Mouse (Mus musculus): ENCODE data around the gene Degs2.

The Degs2 gene

GRCm38 (mm10) chr12:108700037-108700436, 2.1 kb downstream of the Degs2 start:
- DNase-seq (ENCODE audit: low spot score in 2 of 2) = no peak

- DNase-seq (ENCODE audit: low spot score in 2 of 2) = no peak
Observed at GRCm38 (mm10) chr12:108699576-108699975, 2.5 kb downstream of the Degs2 start.

DNA sequence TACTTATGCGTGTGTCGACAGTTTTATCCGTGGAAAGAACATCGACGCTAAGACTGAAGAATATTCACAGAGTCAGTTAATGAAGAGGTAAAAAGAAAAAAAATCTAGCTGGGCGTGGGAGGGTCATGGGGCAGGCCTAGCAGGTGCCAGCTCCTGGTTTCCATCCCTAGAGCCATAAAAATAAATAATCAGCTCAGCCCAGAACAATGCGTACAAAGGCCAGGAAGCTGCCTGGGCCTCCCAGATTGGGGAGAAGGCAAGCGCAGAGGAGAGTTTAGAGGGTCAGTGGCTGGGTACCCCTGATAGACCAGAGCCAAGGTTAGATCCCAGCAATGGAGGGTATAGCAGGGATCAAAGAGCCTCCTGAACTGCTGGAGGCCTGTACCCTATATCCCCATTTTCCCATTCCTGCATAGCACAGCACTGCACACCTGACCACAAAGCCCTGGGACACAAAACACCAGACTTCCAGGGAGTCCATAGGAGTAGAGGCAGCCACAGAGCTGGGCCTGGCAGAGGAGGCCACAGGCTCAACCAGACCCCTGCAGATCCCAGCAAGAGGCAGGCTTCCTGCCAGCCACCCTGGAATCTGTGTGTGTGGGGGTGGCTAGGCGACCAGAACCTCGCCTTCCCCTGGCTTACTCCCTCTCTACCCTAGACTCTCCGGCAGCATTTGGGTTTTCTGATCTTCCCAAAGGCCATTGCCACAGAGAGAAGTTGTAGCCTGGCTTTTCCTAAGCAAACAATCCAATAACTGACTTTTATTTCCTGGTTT, 3.2 kb downstream of the Degs2 start:
- DNase-seq (ENCODE audit: low spot score in 2 of 2) = no peak

DNA sequence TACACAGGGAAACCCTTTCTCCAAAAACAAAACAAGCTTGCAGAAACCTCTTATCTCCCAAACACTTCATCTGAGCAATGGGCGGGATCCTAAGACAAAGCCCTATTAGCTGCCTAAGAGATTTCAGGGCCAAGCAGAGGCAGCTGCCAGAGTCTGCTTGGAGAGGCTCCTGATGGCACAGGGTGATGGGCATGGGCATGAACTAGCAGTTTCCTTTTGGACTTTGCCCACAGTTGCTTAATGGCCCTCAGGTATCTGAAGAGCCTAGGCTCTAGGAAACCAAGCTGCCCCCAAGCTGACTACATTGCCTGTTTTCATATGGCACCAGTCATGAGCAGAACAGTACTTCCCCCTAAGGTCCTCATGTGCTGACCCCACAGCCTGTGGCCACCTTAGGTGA, 7.9 kb downstream of the Degs2 start:
- no peak for DNase-seq (ENCODE audit: low spot score in 2 of 2)

GRCm38 (mm10) chr12:108693592-108693991, 8.5 kb downstream of the Degs2 start:
- no peak for DNase-seq (ENCODE audit: low spot score in 2 of 2)

DNA sequence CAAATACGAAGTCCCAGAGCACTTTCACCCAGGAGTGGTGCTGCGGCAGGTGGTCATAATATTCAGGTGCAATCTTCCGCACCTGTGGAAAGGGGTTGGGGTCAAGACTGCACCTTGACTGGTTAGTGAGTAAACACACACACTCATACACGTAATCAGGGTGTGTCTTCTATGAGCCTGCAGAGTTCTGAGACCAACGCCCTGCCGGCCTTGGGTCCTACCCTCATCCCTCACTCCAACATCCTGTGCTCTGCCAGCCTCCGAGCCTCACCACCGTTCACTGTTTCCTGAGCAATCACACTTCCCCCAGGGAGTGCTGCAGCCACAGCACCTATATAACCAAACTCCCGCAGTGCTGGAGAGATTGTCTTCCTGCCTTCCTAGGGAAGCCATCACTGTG, 11.6 kb downstream of the Degs2 start:
- DNase-seq (ENCODE audit: low spot score in 2 of 2) = no peak

GRCm38 (mm10) chr12:108689167-108689566, 12.9 kb downstream of the Degs2 start:
- DNase-seq (ENCODE audit: low spot score in 2 of 2) = no peak

DNA sequence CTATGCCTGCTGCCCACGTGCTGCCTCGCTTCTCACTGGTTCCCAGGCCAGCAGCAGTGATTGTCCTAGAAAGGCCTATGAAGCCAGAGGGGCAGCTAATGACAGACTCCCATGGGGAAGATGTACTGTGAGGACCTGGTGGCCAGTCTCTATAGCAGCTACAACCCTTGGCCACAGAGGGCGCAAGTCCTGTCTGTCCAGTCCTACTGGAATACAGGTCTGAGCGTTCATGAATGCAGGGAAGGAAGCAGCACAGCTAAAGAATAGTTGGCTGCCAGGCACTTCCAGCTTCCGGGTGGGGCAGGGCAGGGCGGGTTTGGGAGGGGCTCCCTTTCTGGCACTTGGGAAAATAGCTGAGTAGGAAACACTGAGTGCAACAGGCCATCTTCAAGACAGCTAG, 15.2 kb downstream of the Degs2 start:
- no peak for DNase-seq (ENCODE audit: low spot score in 2 of 2)

DNA sequence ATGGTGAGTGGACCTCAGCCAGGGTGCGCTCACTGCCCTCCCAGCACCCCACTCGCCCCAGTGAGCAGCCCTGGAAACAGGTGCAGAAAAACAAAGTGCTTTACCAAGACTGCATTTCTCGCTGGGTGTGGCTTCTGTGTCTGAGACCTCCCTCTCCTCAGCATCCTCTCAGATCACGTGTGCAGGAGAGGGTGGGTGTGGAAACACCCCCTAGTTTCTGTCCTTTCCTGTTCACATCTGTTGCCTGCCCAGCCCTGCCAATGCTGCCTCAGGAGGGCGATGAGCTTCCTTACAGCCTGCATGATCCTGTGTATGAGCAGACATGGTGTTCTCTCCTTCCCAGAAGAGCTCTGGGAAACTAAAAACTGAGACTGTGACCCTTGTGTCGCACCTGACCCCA, 15.7 kb downstream of the Degs2 start:
- peak in 1 of 2 experiments; percentile 30 for DNase-seq (ENCODE audit: low spot score in 2 of 2)

GRCm38 (mm10) chr12:108682240-108683023, 19.7 kb downstream of the Degs2 start:
- peak in 1 of 2 experiments; percentile 41 for DNase-seq (ENCODE audit: low spot score in 2 of 2)

DNA sequence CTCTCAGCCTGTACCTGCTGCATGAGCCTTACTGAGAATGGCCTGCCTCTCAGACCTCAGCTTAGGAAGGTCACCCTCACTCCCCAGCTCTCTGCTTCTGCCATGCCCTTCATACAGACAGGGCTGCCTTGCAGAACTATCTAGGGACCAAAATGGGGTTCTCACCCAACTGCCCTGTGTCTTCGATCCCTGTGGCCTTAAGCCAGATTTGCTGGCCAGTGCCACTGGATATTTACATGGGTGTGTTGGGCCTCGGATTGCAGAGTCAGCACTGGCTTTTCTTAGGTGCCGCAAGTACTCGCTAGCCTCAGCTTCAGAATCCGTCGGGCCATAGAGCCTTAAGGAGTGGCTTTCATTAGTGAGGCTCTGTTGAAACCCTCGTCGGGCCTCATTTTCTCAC, 21.3 kb downstream of the Degs2 start:
- no peak for DNase-seq (ENCODE audit: low spot score in 2 of 2)

- DNase-seq (ENCODE audit: low spot score in 2 of 2) = no peak
Observed at GRCm38 (mm10) chr12:108678366-108678765, 23.7 kb downstream of the Degs2 start.

DNA sequence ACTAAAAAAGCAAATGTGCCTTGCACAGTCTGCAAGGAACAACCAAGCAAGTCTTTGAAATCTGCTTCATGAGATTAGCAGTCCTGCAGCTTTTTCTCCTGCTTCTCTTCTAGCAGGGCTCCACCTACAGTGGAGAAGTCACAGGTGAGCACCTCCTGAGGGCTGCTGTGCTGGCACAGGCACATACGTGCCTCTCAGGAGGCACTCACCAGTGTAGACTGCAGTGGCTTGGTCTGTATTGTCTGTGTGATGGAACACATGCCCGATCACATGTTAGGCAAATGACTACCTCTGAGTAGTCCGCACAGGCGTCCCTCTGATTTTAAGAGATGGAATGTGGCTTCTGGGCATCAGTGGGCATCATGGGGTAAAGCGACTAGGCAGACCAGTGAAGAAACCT, 25.0 kb downstream of the Degs2 start:
- DNase-seq (ENCODE audit: low spot score in 2 of 2) = no peak

GRCm38 (mm10) chr12:108675614-108676401, 26.3 kb downstream of the Degs2 start:
- DNase-seq (ENCODE audit: low spot score in 2 of 2) = no peak

DNA sequence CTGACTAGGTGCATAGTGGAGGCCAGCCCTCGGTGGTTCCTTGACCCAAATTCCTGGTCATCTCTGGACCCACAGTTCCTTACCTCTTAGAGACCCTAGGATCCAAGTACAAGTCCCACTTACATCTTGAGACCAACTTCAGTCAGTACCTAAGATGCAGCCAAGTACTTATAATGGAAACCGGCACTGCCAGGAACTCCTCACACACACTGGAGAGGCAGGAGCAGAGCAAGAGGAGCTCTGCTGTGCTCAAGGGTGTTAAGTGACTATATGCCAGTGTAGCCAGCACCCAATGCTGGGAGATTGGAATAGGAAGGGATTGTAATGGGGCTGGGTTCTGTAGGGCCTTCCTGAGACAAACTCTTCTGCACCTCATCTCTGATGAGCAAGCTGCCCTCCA, 27.2 kb downstream of the Degs2 start:
- DNase-seq (ENCODE audit: low spot score in 2 of 2) = no peak

DNA sequence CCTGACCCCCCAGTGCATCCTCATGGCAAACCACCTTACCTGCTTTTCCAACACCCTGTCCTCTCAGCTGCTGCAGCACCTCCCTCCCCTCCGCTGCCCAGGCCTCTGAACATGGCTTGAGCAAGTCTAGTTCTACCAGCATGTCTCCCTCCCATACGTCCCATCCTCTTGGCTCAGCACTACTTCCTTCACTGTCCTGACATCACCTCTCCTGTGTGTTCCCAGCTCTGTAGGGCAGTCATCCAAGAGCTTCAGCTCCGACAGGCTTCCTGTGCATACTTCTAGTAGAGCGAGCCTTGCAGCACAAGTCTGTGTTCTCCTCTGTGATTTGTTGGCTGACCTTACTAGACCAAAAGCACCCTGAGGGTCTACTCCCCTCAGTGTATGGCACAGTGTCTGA, 27.6 kb downstream of the Degs2 start:
- DNase-seq (ENCODE audit: low spot score in 2 of 2) = peak; percentile 39 to 68

GRCm38 (mm10) chr12:108673546-108673945, 28.6 kb downstream of the Degs2 start:
- no peak for DNase-seq (ENCODE audit: low spot score in 2 of 2)

DNA sequence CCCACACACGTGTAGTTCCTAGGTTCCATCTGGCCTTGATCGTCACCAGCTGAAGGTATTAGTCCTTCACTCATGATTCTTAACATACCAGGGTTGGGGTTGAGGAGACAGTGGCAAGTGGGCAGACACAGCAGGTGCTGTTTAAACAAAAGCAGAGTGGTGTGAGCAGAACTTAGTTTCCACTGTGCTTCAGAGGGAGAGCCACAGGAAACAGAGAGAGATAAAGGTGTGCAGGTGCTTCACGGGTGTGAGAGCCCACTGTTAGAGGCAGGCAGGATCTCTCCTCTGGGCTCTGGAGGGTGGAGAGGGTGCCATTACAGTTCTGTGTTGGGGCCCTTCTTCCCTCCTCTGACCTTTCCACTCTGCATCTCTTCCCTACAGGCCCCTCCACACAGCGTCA, 29.2 kb downstream of the Degs2 start:
- no peak for DNase-seq (ENCODE audit: low spot score in 2 of 2)

GRCm38 (mm10) chr12:108671541-108671940, 30.6 kb downstream of the Degs2 start:
- DNase-seq (ENCODE audit: low spot score in 2 of 2) = no peak

DNA sequence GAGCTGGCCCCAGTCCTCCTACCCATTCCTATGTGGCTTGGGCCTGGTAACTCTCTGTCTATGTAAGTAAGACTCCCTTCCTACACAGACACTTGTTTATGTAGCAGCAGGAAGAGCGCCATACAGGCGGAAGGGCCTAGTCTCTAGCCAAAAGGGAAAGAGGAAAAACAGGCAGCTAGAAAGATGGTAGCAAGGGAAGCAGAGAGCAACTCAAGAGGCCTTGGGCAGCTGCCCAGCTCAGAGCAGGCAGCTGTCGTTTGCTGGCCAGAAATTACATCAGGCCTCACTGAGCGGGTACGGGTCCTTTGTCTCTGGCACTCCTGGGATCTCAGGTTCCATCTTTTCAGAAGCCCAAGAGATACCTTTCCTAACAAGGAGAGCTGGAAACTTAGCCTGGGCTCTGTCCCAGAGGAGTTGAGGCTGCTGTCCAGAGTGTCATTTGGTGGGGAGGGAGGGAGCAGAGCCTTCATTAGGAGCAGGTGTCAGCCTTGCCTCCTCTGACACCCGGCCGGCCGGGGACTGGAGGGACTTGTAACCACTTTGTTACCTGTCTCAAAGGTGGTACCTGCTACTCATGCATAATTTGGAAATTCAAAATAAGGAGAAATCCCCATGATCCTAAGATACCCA, 33.4 kb downstream of the Degs2 start:
- DNase-seq (ENCODE audit: low spot score in 2 of 2) = no peak

GRCm38 (mm10) chr12:108657350-108657749, 44.8 kb downstream of the Degs2 start:
- no peak for DNase-seq (ENCODE audit: low spot score in 2 of 2)

Data from right cerebral cortex, postnatal 36 days (tissue).